ENCODE assay signal across 13 mouse cellular contexts in genomic region chr15:102450928-102451327, GRCm38 (mm10). TPM values are rescaled to one million over a fixed set of nuclear protein-coding genes. Genes with fewer than 3 reads are reported as not detected.
DNase-seq lines count a peak whose midpoint lies in the region; ATAC-seq lines count a peak whose summit lies in the region.
"Had no signal": no experiment of that assay in that cellular context is flagged by ENCODE, and none has a peak within 500 bp of the region (broad histone marks: within the 10 kb centered on the region; RNA-seq: fewer than 3 reads in every experiment).

No protein-coding gene starts in this region.

- peaks cover 3% of the 10 kb centered on the region for H3K4me1 ChIP-seq in brown adipose tissue, adult 24 weeks (ENCODE audit: control insufficient read depth, insufficient read depth, insufficient read length, low read length)
- peaks cover 19% of the 10 kb centered on the region for H3K4me1 ChIP-seq in liver, embryonic 13.5 days (replicated peaks)
- H3K4me1 ChIP-seq: hindbrain, embryonic 12.5 days had no signal

- H3K4me2 ChIP-seq in liver, embryonic 13.5 days = peak overlapping the region; percentile 6; the same call in 1 of the 2 replicates
- H3K4me2 ChIP-seq: hindbrain, embryonic 12.5 days had no signal

- no peak overlapping the region for H3K27ac ChIP-seq in brown adipose tissue, adult 24 weeks (replicated peaks; ENCODE audit: low read depth, low read length)
- no peak overlapping the region for H3K27ac ChIP-seq in liver, embryonic 13.5 days
- H3K27ac ChIP-seq: hindbrain, embryonic 12.5 days had no signal

- WGBS in liver, embryonic 13.5 days (ENCODE audit: insufficient replicate concordance) = 36% methylated on average over 7 of the region's 7 CpGs

- no peaks in the 10 kb centered on the region for H3K36me3 ChIP-seq in liver, embryonic 13.5 days
- H3K36me3 ChIP-seq: hindbrain, embryonic 12.5 days had no signal

- intact Hi-C loops in gastrocnemius, postnatal 36 days (cut with DNase I) = no loop called here

- peak; percentile 52 for ATAC-seq in liver, embryonic 13.5 days (ENCODE audit: low read depth)

- no peak overlapping the region for H3K9ac ChIP-seq in liver, embryonic 13.5 days
- H3K9ac ChIP-seq: hindbrain, embryonic 12.5 days had no signal

- no peaks in the 10 kb centered on the region for H3K9me3 ChIP-seq in liver, embryonic 13.5 days (replicated peaks)
- H3K9me3 ChIP-seq: hindbrain, embryonic 12.5 days had no signal

- no peaks in the 10 kb centered on the region for H3K27me3 ChIP-seq in liver, embryonic 13.5 days
- H3K27me3 ChIP-seq: hindbrain, embryonic 12.5 days had no signal

- peak; percentile 44 for DNase-seq in retina, postnatal 1 day
- DNase-seq in retina, embryonic 14.5 days (ENCODE audit: low spot score) = no peak
- no peak for DNase-seq in liver, embryonic 13.5 days
- DNase-seq in embryo, embryonic 10 days (ENCODE audit: low spot score) = no peak
- DNase-seq in gastrocnemius, postnatal 36 days = no peak
- DNase-seq in cerebellum, postnatal 4 days (ENCODE audit: low spot score in 2 of 2) = no peak
- DNase-seq in thymus, postnatal 25 days = no peak
- DNase-seq: cerebellum, adult 11-12 months; gastrocnemius, postnatal 10 days; midbrain, embryonic 14.5 days had no signal

- H3K4me3 ChIP-seq in brown adipose tissue, adult 24 weeks (ENCODE audit: insufficient read depth, low read depth, low read length) = peak overlapping the region; percentile 34
- H3K4me3 ChIP-seq in liver, embryonic 13.5 days (replicated peaks) = no peak overlapping the region
- H3K4me3 ChIP-seq: erythroblast, embryonic 14.5 days; hindbrain, embryonic 12.5 days had no signal

RNA-seq across cellular contexts. Expression of gene Amhr2, which starts 5.8 kb away (rescaled TPM):
- polyA plus RNA-seq in brown adipose tissue, adult 24 weeks (2012; ENCODE audit: insufficient read depth, insufficient read length, missing spikeins) = 1.9 and 4.0 TPM in 2 replicates
- 0.14 and 0.42 TPM in 2 replicates for polyA plus RNA-seq in liver, embryonic 13.5 days (2015; fragmentation: Nextera tagmentation; extraction: Ambion mirVana)
- 1 to 10 TPM; 9.1 to 10.0 TPM for total RNA-seq in gastrocnemius, postnatal 36 days (2021)

RNA-seq across cellular contexts. Expression of gene Prr13, which starts 7.9 kb away (rescaled TPM):
- polyA plus RNA-seq in brown adipose tissue, adult 24 weeks (2012; ENCODE audit: insufficient read depth, insufficient read length, missing spikeins) = 36.8 and 54.7 TPM in 2 replicates
- 108 and 112 TPM in 2 replicates for polyA plus RNA-seq in liver, embryonic 13.5 days (2015; fragmentation: Nextera tagmentation; extraction: Ambion mirVana)
- 10 to 100 TPM; 13.4 to 13.7 TPM for total RNA-seq in gastrocnemius, postnatal 36 days (2021)

RNA-seq across cellular contexts. Expression of gene Pcbp2, which starts 19.4 kb away (rescaled TPM):
- polyA plus RNA-seq in brown adipose tissue, adult 24 weeks (2012; ENCODE audit: insufficient read depth, insufficient read length, missing spikeins) = 331 and 338 TPM in 2 replicates
- 91.4 and 92.1 TPM in 2 replicates for polyA plus RNA-seq in liver, embryonic 13.5 days (2015; fragmentation: Nextera tagmentation; extraction: Ambion mirVana)
- 100 to 1,000 TPM; 350 to 411 TPM for total RNA-seq in gastrocnemius, postnatal 36 days (2021)

RNA-seq across cellular contexts. Expression of gene Sp1, which starts 45.0 kb away (rescaled TPM):
- 16.1 and 17.9 TPM in 2 replicates for polyA plus RNA-seq in brown adipose tissue, adult 24 weeks (2012; ENCODE audit: insufficient read depth, insufficient read length, missing spikeins)
- polyA plus RNA-seq in liver, embryonic 13.5 days (2015; fragmentation: Nextera tagmentation; extraction: Ambion mirVana) = 4.0 and 4.3 TPM in 2 replicates
- total RNA-seq in gastrocnemius, postnatal 36 days (2021) = 10 to 100 TPM; 20.2 to 22.8 TPM

RNA-seq across cellular contexts. Expression of gene Gm10337, which starts 52.6 kb away (rescaled TPM):
- polyA plus RNA-seq in brown adipose tissue, adult 24 weeks (2012; ENCODE audit: insufficient read depth, insufficient read length, missing spikeins) = not detected in 2 replicates
- not detected in 2 replicates for polyA plus RNA-seq in liver, embryonic 13.5 days (2015; fragmentation: Nextera tagmentation; extraction: Ambion mirVana)
- not detected for total RNA-seq in gastrocnemius, postnatal 36 days (2021)
- total RNA-seq: gastrocnemius, postnatal 10 days had no signal
- polyA plus RNA-seq: erythroblast, embryonic 14.5 days; midbrain, embryonic 14.5 days had no signal
